Mouse (Mus musculus) thymus, postnatal 25 days (tissue): ENCODE data around the gene Echs1.
A peak's percentile ranks its signal among the peaks of the same experiment; 100 is the strongest.
"Not testable (repeated sequence)": the region's sequence is repeated elsewhere in the genome, so short reads cannot be mapped to it uniquely, and the experiment has no call there.

Experiments used
- DNase-seq: peaks from one replicate; pipeline ENCODE4 v3.0.0; 2022

Echs1 gene

DNA sequence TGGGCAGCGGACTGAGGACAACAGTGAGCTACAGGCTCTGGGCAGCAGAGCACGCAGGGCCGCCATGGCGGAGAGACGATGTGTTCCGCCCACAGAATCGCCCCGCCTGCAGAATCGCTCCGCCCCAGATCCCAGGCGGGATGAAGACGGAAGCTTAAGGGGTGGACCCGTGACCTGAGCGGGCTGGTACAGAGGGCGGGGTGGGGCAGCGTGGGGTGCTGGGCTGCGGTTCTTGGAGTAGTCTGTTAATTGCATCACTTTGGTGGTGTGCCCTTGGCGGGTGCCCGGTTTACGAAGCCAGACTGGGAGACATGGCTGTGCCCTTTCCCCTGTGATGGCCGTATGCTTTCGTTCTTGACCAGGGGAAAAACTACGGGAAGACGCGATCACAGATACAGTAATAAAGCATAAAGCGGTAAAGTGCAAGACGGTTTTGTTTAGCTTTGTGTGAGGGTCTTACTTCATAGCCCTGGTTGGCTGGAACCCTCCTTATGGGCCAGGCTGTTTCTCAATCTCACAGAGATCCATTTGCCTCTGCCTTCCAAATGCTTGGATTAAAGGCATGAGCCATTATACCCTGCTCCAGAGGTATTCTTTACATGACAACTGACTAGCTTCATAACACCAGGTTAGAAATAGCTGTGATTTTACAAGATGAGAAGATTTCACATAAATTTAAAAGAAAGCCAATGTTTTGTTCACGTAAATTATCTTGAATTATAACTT is at the start of gene Echs1:
Gene Echs1 (minus strand): TSS at position 148 of the 726 bp plus-strand sequence.
- peak; percentile 88 for DNase-seq

- DNase-seq: no peak
Observed at GRCm38 (mm10) chr7:140164664-140165063, 48.4 kb upstream of the Echs1 start, which contains the start of gene Olfr522. Gene Olfr522 (minus strand): TSS chr7:140164764.

- DNase-seq: no peak
Observed at GRCm38 (mm10) chr7:140160363-140160762, 44.1 kb upstream of the Echs1 start.

DNA sequence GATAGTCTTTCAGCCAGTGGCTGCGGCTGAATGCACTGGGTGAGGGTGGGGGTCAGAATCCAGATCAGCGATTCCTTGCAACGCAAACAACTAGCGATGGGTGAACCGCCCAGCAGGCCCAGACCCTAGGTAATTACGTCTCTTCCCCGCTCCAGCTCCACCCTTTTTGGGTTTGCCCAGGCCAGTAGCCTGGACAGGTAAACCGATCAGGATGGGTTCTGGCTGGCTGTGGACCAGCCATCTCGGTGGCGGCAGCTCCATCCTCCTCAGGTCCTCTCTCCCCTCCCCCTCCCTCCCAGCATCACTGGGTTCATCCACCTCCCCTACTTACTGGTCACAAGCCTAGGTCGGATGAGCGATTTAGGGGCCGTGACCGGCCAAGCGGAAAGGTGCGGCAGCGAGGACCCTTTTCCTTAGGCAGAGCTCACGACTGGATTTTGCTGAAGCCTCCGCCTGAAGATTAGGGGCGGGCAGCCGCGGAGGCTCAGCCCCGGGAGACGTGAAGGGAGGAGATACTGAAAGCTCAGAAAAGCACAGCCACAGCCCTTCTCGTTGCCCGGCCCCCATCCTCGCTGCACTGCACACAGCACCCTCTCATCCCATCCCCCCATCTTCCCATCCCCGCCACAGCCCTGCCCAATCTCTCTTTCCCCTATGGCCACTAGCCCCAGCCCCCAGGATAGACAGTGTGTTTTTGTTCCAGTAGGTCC is 38.1 kb upstream of the Echs1 start, which contains the start of gene Sprn:
Gene Sprn (minus strand): TSS at position 660 of the 710 bp plus-strand sequence.
- DNase-seq: no peak

GRCm38 (mm10) chr7:140153829-140154217 is 37.5 kb upstream of the Echs1 start:
- no peak for DNase-seq

DNA sequence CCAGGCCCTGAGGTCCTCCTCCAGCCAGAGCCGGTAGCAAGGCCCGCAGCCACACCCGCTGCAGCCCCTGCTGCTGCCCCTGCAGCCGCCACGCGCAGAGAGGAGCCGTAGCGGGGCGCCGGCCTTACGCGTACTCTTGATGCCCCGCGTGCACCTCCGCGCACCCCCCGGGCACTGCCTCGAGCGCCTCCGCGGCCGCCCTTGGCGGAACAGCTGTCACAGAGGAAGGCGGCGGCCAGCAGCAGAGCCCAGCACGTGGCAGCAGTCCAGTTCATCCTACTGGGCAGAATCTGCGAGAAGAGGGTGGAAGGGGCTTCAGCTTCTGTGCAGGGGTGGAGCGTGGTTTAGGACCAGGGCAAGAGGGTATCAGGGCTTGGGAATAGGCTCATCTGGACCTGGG is 37.1 kb upstream of the Echs1 start:
- no peak for DNase-seq

DNA sequence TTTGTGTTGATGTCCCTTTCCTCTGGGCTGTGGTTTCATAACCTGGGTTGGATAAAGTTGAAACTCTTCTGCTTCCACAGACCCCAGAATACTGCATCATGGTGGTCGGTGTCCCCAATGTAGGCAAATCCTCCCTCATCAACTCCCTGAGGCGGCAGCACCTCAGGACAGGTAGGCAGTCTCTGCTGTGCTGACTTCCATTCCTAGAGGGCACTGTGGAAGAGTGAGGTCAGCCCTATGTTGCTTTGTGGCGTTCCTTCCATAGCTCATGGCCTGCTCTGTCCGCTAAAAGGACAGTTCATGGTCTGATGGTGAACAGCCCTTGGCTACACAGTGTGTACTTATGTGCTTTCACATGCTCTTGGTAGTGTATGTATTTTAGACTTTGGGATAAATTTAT is 28.3 kb upstream of the Echs1 start:
- no peak for DNase-seq

DNA sequence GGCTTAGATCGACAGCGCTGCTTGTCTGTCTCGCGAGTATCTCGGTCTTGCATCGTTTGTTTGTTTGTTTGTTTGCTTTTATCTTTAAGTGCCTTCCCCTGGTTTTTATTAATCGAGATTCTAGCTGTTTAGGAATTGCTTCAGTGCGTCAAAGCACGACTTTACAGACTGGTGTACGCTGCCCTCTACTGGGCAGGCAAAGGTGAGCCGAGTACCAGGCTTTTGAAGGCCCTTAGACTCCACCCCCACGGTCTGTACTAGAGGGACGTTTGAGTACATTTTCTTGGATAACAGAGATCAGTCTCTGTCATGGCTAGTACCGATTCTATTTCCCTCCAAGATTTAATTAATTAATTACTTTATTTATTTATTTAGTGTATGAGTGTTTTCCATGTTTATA is 25.1 kb upstream of the Echs1 start:
- DNase-seq: peak; percentile 70

- DNase-seq: no peak
Observed at GRCm38 (mm10) chr7:140138021-140138310, 21.7 kb upstream of the Echs1 start.

GRCm38 (mm10) chr7:140137135-140138020 is 21.1 kb upstream of the Echs1 start, which contains the start of gene Mtg1:
Gene Mtg1 (plus strand): TSS chr7:140137564.
- DNase-seq: peak; percentile 97

DNA sequence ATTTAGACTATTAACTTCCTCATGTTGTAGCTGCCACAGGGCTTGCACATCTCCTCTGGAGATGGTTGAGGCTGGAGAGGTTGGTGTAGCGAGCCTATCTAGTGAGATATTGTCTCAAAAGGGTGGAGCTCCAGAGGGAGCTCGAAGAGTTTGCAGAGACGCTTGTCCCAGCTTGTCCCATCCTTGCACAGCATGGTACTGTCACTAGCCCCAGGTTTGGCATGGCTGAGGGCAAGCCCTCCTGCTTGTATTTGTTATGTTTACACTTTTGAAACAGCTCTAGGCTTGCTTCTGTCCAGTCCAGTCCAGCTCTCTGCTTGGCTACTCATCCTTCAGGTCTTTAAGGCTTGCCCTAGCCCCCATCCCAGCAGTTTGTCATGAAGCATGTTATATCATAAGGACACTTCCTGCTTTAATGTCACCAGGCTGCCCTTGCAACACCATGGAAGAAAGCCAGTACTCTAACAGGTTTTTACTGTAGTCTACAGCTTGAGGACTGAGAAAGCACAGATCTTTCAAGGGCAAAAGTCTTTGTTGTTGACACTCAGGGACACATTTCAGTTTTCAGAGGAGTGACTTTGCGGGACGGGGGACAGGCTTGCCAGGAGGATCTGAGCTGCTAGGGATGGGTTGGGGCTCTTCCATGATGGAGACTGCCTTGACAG is 19.0 kb upstream of the Echs1 start:
- DNase-seq: no peak

DNA sequence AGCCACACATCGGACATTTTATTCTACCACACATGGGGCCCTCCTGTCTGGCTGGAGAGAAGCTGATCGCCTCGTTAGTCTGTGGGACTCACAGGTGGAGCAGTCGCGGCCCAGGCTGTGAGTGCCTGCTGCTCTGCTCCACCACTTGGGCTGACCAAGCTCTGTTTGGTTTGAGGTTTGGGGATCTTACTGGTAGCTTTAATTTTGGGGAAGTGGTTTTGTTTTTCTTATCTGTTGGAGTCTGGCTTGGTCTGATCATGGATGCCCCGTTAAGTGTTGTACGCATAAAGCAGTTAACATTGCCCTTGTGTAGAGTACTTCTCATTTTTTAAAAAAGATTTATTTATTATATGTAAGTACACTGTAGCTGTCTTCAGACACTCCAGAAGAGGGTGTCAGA is 17.8 kb upstream of the Echs1 start:
- not testable (repeated sequence) for DNase-seq

GRCm38 (mm10) chr7:140132184-140132583 is 15.9 kb upstream of the Echs1 start:
- DNase-seq: not testable (repeated sequence)

DNA sequence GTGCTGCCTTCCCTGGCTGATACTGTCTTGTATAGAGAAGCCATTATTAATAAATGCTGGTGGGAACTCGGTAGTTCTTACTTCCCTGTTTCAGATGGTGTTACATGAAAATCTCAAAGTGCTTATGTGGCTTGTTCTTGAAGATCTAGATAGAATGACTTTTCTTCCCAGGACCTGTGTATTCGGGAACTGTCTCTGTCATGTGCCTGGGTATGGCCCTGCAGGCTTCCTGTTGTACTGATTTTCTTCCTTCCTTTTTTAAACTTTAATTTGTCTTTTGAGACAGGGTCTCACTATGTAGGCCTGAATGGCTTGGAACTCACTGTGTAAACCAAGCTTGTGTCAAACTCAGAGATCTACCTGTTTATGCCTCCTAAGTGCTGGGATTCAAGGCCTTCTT is 11.6 kb upstream of the Echs1 start:
- no peak for DNase-seq

DNA sequence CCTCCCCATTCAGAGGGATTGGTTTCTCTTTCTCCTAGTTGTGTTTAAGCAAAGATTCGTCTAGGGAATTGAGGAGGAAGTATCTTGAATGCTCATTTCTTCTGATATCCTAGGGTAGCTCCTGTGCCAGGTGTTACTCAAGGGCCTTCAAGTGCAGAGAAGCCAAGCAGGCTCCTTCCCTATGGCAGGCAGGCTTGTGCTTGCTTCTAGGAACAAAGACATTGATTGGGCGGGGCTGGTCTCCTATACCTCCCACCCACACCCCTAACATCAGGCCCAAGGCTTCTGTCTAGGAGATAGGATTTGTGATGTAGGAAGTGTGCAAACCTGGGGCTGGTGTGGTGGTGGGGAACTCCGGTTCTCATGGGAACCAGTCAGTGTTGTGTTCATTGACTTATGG is 10.7 kb upstream of the Echs1 start:
- DNase-seq: no peak

DNA sequence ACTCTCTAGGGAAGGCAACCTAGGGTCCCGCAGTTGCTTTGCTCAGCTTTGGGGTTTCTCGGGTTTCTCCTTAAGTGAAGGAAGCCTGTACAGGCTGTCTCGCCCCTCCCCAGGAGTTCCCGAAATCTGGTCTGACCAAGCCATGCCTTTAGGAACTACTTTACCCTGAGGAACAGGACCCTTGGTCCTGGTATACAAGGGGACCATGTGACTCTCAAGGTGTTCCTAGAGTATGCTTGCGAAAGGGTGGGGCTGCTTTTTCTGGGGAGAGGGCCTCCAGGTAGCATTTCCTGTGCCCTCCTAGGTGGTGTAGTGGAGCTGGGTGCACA is 9.7 kb upstream of the Echs1 start:
- no peak for DNase-seq

- DNase-seq: peak; percentile 93
Observed at GRCm38 (mm10) chr7:140125278-140126021, 9.2 kb upstream of the Echs1 start.

DNA sequence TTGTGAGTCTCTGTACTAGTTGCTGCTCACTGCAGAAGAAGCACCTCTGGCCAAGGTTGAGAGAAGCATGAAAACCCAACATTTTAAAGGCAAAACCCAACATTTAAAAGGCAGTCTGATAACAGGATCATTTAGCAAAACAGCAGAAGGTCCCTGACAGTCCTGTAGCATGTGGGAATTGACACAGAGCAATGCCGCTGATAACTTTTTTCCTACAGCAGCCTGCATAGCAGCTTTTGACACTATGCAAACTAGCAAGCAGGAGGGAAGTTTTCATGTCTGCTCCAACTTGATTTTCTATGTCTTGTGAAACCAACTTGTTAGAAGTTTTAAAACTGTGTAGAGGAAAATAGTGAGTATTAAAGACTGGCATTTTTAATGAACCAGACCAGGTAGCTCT is 8.1 kb upstream of the Echs1 start:
- no peak for DNase-seq

DNA sequence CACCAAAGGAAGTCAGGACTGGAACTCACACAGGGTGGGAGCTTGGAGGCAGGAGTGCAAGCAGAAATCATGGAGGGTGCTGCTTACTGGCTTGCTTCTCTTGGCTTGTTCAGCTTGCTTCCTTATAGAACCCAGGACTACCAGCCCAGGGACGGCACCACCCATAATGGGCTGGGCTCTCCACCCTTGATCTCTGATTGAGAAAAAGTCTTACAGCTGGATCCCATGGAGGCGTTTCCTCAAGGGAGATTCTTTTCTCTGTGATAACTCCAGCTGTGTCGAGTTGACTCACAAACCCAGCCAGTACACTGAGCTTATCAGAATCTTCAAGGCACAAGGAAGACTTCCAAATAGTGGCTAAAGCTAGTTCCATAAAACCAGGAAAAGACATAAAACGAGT is 6.5 kb upstream of the Echs1 start:
- no peak for DNase-seq

DNA sequence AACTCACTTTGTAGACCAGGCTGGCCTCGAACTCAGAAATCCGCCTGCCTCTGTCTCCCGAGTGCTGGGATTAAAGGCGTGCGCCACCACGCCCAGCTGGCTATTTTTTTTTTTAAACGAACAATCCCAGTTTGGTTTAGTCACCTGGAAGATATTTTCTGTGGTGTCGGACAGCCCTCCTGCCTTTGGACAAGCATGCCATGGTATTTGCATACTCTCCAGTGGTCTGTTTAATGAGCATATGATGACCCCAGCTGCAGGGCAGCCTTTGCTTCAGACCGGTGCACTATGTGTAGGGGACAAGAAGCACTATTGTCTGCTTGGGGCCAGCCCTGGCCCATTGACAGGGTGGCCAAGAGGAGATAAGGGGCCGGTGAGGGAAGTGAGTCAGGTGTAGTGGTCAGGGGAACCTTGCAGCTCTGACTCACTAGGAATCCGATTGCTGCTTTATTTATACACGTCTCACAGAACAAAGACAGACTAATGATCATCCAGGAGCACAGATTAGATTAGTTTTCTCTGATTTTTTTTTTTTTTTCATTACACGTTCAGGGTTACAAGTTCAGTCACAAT is 5.1 kb upstream of the Echs1 start:
- DNase-seq: no peak

- no peak for DNase-seq
Observed at GRCm38 (mm10) chr7:140120484-140120883, 4.2 kb upstream of the Echs1 start.
